Mouse (Mus musculus): ENCODE results near the gene Pink1. TPM values are rescaled to one million over a fixed set of nuclear protein-coding genes. Genes with fewer than 3 reads are reported as not detected.

Pink1 gene
- total RNA-seq (2015; ENCODE audit: low replicate concordance) (20.2 and 26.8 TPM in 2 replicates), total RNA-seq (2017; ENCODE audit: low replicate concordance) (20.8 and 36.6 TPM in 2 replicates)

DNA sequence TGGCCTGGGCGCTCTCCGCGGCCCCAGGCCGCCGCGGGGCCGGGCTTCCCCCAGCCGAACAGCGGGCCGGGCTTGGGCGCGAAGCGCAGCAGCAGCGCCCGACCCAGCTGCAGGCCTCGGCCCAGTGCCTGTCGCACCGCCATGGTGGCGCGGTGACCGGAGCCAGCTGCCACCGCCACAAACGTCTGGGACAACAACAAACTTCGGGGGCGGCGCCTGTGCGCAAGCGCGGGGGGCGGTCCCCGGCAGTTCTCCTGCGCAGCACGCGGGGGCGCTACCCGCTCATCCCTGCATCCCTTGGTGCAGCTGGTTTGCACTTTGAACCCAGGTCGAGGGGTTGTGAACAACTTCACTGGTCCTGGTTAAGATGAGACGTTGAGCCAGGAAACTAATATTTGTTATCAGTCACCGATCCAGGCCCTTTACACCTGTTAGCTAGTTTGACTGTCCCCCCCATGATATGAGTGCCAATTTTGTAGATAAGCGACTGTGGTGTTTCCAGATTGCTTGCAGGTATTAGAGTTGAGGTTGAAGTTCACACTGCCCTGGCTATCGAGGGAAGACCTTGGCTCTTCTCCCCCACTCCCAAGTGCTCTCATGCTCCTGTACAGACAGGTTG, at the start of gene Pink1:
TSS of gene Pink1 (minus strand) at position 231 of the 619 bp plus-strand sequence.
- peak; percentile 86 for ATAC-seq (replicated peaks; ENCODE audit: low FRiP score, poor library complexity, severe bottlenecking)

- no peak for ATAC-seq (replicated peaks; ENCODE audit: low FRiP score, poor library complexity, severe bottlenecking)
Observed at GRCm38 (mm10) chr4:138375117-138375516, 49.0 kb upstream of the Pink1 start.

DNA sequence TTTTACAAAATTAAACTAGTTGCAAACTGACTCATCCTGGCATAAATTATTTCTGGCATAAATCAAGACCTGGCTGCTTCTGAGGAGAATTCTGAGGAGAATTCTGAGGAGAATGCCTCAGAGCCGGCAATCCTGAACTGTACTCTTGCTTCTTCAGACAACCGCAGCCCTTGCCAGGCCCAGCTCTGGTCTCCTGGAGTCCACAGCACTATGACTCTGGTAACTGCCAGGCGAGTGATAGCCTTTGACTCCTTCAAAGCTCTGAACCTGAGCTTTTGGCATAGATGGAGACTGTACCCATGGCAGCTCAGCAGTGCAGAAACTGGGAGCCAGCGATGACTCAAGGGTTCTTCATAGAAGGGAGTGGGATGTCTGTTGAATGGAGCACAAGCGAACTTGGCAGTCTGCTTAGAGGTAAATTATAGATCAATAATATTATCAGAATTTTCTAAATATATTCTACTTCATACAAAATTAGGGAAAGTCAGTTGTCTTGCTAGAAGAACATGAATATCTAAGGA, 44.9 kb upstream of the Pink1 start:
- ATAC-seq (replicated peaks; ENCODE audit: low FRiP score, poor library complexity, severe bottlenecking), result no peak

DNA sequence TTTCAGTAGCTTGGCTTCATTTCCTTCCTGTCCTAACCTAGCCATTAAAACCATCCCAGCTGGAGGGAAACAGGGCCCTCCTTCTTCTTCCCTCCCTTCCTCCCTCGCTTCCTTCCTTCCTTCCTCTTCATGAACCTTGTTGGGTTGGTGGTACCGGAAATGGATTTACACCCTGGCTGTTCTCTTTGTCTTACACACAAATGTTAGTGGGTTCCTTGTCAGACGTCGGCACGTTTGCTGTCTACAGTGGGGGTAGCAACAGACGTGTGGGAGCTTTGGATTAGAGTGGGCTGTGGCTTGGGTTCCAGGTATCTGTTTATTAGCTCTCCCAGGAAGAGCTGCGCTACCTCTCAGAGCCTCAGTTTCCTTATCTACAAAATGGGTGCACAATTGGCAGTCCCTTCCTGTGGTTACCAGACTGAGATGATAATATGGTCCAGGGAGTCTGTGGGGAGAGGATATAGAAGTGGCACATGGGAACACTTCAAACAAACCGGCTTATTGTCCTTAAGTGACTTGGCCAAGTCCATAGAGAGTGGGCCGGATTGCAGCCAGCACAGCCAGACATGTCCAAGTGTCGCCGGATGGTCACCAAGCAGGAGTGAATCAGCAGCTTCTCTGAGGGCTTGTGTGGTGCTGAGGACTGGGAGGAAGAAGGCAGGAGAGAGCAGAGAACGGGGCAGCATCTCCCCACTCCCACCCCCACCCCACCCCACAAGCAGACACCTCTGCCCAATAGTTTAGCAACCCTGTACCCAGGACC, 42.6 kb upstream of the Pink1 start:
- ATAC-seq (replicated peaks; ENCODE audit: low FRiP score, poor library complexity, severe bottlenecking), result no peak

DNA sequence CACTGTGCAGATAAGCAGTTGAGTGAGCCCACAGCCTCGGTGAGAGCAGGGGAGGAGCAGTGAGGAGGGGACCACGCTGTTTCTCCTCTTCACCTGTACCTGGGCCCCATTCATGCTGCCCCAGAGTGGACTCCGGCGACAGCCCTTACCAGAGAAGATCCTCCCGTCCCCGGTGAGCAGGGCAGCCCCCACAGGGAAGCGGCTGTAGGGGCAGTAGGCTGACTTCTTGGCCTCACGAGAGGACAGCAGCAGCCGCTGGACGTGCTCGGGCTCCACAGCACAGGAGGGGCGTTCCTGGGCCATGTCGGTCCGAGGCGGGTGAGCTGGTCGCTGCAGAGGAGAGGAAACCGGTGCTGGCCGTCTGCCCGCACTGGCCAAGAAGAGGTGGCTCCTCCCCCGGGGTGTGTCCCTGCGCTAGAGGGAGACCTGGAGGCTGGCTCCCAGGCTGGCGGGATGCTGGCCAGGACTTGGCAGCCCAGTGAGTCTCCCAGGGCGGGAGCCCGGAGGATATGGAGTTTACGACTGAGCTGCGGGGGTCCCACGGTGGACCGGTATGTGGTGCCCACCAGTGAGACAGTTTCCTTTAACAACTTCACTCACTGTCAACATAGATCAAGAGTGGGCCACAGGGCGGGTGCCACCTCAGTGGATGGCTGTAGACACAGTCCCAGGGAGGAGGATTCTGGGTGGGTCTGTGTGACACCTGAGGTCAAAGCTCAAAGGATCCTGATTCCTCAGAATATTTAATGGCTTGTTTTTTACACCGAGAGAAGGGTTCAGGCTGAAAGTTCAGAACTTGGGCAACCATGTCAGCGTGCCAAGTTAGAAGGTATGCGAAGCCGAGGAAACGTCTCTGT, 41.8 kb upstream of the Pink1 start, which contains the start of gene Cda:
TSS of gene Cda (minus strand) at position 352 of the 857 bp plus-strand sequence.
- peak; percentile 86 for ATAC-seq (replicated peaks; ENCODE audit: low FRiP score, poor library complexity, severe bottlenecking)

DNA sequence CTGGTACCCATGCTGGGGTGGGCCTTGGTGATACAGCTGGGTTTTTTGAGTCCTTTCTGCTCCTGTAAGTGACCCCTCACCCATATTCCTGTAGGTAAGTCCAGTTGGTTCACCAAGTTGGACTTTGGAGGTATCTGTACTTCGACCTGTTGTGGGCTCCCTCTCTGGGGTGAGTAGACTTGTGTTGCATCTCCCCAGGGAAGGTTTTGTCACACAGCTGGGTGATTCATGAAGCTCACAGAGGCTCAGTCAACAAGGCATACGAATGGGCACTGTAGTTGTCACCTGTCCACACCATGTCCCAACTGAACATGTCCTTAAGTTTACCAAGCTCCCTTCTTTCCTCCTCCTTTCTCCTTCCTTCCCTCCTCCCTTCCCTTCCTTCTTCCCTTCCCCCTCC, 40.5 kb upstream of the Pink1 start:
- ATAC-seq (replicated peaks; ENCODE audit: low FRiP score, poor library complexity, severe bottlenecking), result no peak

DNA sequence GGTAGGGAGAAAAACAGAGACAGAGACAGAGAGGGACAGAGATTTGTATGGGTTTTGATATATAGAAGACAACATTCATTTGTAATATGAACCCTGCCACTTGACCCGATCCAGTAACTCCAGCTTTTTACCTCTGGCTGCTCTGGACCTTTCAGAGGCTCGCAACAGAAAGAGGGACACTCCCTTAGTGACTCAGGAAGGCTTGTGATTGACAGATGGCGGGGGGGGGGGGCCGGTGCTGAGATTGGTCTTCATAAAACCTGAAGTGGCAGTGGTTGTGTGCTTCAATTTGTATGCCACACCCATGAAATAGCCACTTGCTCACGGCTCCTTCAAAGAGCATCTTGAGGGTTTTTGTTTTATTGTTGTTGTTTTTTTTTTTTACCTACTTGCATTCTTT, 37.4 kb upstream of the Pink1 start:
- no peak for ATAC-seq (replicated peaks; ENCODE audit: low FRiP score, poor library complexity, severe bottlenecking)

DNA sequence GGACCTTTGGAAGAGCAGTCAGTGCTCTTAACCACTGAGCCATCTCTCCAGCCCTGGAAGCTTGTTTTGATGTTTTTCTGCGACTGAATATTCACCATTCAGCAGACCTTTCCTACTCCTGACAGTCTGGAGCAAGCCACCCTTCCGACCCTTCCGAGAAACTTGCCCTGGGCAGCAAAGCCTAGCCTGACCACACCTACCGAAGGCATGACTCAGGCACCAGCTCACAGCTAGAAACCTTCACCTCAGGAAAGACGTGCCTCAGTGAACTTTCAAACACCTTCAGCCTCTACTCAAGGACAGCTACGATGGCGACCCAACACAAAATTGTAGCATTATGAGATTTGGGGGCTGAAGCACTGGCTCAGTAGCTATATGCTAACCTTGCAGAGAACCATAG, 36.8 kb upstream of the Pink1 start:
- ATAC-seq (replicated peaks; ENCODE audit: low FRiP score, poor library complexity, severe bottlenecking), result no peak

DNA sequence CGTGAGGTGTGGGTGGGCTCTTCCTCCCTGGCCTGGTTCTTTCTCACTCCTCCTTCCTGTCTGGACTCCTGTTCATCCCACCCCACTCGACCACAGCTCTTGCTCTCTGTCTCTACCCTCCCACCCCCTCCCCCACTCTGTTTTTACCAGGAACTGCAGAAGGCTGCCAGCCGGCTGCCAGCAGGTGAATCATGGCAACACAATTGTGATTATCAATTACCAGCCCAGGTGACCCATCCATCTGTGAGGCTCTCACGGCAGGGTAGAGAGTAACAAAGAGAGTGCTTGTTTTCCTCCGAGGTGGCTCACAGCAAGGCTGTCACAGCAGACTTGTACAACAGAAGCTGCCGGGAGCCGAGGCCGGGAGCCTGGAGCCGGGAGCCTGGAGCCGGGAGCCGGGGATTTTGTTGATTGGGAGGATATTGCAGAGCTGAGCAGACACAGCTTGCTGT, 35.3 kb upstream of the Pink1 start:
- ATAC-seq (replicated peaks; ENCODE audit: low FRiP score, poor library complexity, severe bottlenecking), result no peak

- ATAC-seq (replicated peaks; ENCODE audit: low FRiP score, poor library complexity, severe bottlenecking), result no peak
Observed at GRCm38 (mm10) chr4:138358176-138358575, 32.1 kb upstream of the Pink1 start.

DNA sequence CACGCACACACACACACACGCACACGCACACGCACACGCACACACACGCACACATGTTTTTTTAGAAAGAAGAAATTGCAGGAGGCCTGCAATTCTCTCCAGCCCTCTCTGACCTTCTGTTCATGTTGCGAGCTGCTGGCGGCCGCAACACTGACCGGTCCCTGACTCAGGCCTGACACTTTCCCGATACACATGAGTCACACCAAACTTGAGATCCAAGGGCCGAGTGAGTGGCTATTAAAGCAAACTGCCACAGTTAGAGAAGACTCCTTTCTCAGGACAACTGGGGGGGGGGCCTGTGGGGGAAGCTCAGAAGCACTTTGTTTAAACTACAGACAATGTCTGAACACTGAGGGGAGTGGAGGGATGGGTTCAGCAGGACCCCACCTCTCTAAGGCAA, 30.4 kb upstream of the Pink1 start:
- no peak for ATAC-seq (replicated peaks; ENCODE audit: low FRiP score, poor library complexity, severe bottlenecking)

- ATAC-seq (replicated peaks; ENCODE audit: low FRiP score, poor library complexity, severe bottlenecking), result no peak
Observed at GRCm38 (mm10) chr4:138356141-138356540, 30.0 kb upstream of the Pink1 start.

- no peak for ATAC-seq (replicated peaks; ENCODE audit: low FRiP score, poor library complexity, severe bottlenecking)
Observed at GRCm38 (mm10) chr4:138355496-138355895, 29.4 kb upstream of the Pink1 start.

DNA sequence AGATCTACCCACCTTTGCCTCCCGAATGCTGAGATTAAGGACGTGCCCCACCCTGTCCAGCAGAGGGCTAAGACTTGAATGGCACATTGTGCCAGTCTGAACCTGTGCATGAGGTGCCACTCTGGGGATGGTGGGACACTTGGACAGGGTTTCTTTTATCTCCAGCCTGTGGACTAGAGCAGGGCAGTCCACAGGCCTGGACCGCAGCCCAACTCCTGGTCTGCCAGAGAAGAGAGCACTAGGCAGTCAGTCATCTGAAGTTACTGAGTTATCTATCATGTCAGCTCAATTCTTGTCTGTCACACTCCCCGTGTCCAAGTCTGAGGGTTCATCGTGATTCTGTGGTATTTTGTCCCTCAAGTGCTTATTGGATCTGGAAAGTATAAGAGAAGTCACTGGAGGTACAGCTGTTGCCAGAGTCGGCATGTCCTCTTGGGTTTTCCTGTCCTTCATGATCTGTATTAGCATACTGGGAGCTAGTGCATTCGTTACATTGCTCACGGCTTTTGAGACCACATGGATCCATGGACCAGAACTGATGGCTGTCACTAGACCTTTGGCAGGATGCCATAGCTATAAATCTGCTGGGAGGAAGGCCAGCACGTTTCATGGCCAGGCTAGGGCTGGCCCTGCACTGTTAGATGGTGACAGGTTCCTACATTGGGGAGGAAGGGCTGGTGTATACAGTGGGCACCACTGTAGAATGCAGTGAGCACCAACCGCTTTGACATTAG, 27.5 kb upstream of the Pink1 start:
- ATAC-seq (replicated peaks; ENCODE audit: low FRiP score, poor library complexity, severe bottlenecking), result no peak

DNA sequence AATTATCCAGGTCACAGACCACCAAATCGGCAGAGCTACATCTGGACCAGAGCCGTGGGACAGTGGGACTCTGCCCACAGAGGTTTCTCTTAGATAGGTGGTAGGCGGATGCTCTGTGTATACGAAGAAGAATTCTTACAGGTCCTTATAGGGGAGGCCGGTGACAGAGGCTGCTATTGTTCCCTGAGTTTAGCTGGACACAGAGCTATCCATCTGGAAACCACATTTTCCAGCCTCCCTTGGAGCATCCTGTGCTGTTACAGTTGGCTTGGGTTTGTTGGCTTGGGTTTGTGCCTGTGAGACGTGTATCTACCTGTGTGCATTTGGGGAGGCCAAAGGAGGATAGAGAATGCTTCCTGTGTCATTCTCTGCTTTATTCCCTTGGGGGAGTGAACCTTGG, 26.6 kb upstream of the Pink1 start:
- ATAC-seq (replicated peaks; ENCODE audit: low FRiP score, poor library complexity, severe bottlenecking), result no peak

DNA sequence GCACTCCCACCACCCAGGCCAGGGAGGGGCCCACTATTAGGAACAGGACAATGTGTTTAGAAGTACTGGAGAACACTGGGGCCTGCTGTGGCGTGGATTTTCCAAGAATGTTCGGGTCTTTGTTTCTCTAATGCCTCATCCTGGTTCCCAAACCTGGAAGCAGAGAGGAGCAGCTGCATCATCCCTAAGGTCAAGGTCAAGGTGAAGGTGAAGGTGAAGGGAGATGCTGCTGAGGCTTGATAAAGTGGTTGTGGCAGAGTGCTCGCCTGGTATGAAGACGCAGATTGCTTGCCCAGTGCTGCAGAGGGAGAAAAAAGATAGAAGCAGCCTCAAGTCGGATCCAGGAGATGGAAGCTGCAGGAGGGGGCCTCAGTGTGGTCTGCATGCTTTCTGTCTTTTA, 25.7 kb upstream of the Pink1 start:
- no peak for ATAC-seq (replicated peaks; ENCODE audit: low FRiP score, poor library complexity, severe bottlenecking)

GRCm38 (mm10) chr4:138348716-138349115, 22.6 kb upstream of the Pink1 start:
- no peak for ATAC-seq (replicated peaks; ENCODE audit: low FRiP score, poor library complexity, severe bottlenecking)

DNA sequence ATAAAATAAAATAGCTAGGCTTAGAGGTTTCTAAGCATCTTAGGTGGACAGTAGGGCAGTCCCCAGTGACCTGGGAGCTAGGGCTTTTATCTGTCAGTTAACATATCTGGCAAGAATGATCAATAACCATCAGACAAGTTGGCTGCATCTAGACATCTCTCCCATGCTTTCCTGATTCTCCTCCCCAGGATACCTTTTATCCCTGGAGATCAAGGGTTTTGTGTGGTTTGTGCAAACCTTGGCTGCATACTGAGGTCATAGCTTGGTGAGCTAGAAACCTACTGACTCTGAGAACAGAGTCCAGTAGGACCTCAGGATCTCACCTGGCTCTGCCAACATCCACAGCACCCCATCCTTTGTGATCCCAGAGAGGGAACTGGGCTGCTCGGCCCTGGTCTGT, 21.2 kb upstream of the Pink1 start:
- ATAC-seq (replicated peaks; ENCODE audit: low FRiP score, poor library complexity, severe bottlenecking), result no peak

- ATAC-seq (replicated peaks; ENCODE audit: low FRiP score, poor library complexity, severe bottlenecking), result no peak
Observed at GRCm38 (mm10) chr4:138344891-138345545, 18.9 kb upstream of the Pink1 start.

All from erythroid progenitor cell, adult 5-6 weeks (primary cell).